Mouse (Mus musculus) midbrain, postnatal 0 days (tissue): ENCODE results near the gene Gpr142. TPM values are rescaled to one million over a fixed set of nuclear protein-coding genes. Genes with fewer than 3 reads are reported as not detected.

ENCODE experiments used
- ATAC-seq: fragments of 200-750 bp; cut with Nextera tagmentation; 2 replicates; pipeline ENCODE4 v1.8.0; 2017; ENCODE audit warnings: moderate number of reproducible peaks, mild to moderate bottlenecking, moderate TSS enrichment, moderate library complexity; ENCODE audit not compliant: low FRiP score
- DNase-seq: peaks from one replicate; pipeline ENCODE4 v3.0.0-alpha.2; 2015; ENCODE audit warnings: low spot score
- H3K27ac ChIP-seq: fragments of 300-500 bp; sonication (generic); 2 replicates; pipeline ENCODE4 v1.5.1; 2014; ENCODE audit warnings: low read depth, mild to moderate bottlenecking, low read length, mixed read lengths
- H3K27me3 ChIP-seq: fragments of 300-500 bp; sonication (generic); 2 replicates; pipeline ENCODE4 v1.6.1; 2014; ENCODE audit warnings: low read length, control low read depth, mixed read lengths; ENCODE audit not compliant: insufficient read depth
- H3K36me3 ChIP-seq: fragments of 300-500 bp; sonication (generic); 2 replicates; pipeline ENCODE4 v1.6.1; 2014; ENCODE audit warnings: low read length, control low read depth, mixed read lengths; ENCODE audit not compliant: insufficient read depth
- H3K4me1 ChIP-seq: fragments of 300-500 bp; sonication (generic); 2 replicates; pipeline ENCODE4 v1.6.1; 2014; ENCODE audit warnings: mild to moderate bottlenecking, control low read depth, antibody characterized with exemption, low read length, mixed read lengths; ENCODE audit not compliant: insufficient read depth
- H3K4me2 ChIP-seq: fragments of 300-500 bp; sonication (generic); 2 replicates; pipeline ENCODE4 v1.6.1; 2014; ENCODE audit warnings: low read depth, mild to moderate bottlenecking, low read length, mixed read lengths; ENCODE audit not compliant: poor library complexity, severe bottlenecking
- H3K4me3 ChIP-seq: fragments of 300-500 bp; sonication (generic); 2 replicates; pipeline ENCODE4 v1.5.1; 2014; ENCODE audit warnings: low read depth, mild to moderate bottlenecking, low read length, moderate library complexity
- H3K9ac ChIP-seq: fragments of 300-500 bp; sonication (generic); replicated peaks from 2 replicates; pipeline ENCODE4 v1.6.1; 2014; ENCODE audit warnings: mild to moderate bottlenecking, low read length, moderate library complexity, mixed read lengths; ENCODE audit not compliant: poor library complexity, severe bottlenecking
- H3K9me3 ChIP-seq: fragments of 300-500 bp; sonication (generic); 2 replicates; pipeline ENCODE4 v1.6.1; 2016; ENCODE audit warnings: low read length, control low read depth
- CTCF ChIP-seq: IDR thresholded peaks from 2 replicates; pipeline ENCODE4 v1.5.1; 2016; ENCODE audit warnings: antibody characterized with exemption, mild to moderate bottlenecking
- WGBS: fragments of 180-500 bp; shearing (Covaris S2); extraction: QIAGEN DNeasy Blood & Tissue Kit; methylation state at CpG from one replicate; pipeline ENCODE4 v1.1.7; 2014; 5-methylcytosine and 5-hydroxymethylcytosine counted together
- polyA plus RNA-seq: library from polyadenylated mRNA; unstranded; fragments of >200 nt; fragmentation: Nextera tagmentation; extraction: Ambion mirVana; gene quantifications from 2 replicates; pipeline ENCODE4 v1.2.1, GENCODE M21; 2015
- total RNA-seq: library from RNA; depleted of rRNA; stranded (reverse); fragments of >200 nt; gene quantifications from 2 replicates; pipeline ENCODE4 v1.2.3, GENCODE M21; 2014

Gene Gpr142
- total and polyA plus RNA-seq, 2 experiments from 2014 or later: not detected

DNA sequence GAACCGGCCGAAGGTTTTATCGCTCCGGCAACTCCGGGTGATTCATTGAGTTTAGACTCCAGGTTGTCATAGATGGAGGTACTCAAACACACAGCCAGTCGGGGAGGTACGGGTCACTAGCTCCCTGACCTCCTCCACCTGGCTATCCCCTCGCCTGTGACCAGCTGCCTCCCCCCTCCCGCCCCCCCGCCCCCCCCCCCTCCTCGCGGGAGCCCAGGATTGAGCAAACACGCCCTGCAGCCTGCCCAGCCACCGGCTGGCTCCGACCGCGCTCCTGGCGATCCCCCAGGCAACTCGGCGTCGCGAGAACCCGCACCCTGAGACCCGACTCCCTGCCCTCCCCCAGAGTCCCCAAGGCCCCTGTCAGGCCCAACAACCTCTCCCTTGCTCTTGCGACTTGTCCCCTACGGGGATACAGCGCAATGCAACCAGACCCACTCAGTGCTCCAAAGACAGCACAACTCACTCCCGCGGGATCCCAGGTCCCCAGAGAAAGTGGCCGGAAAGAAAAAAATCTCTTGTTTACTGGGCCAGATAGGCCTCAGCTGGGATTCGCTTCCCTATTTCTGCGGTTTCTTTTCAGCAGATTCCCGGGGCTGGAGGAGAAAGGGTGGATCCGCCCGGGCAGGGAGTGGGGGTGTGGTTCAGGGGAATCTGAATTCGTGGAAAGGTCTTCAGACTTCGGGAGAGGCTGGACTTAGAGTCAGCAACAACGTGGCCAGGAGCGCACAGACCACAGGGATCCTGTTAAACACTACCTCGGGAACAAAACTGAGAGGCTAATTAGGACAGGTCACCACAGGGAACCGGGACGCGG is 51.9 kb downstream of the Gpr142 start, which contains the start of gene Gprc5c:
Gene Gprc5c, plus strand, starts transcription at position 701 of the 817 bp plus-strand sequence.
- Histone ChIP-seq H3K27ac (no peak within 1 kb of the TSS), H3K36me3 (no peaks in the 10 kb centered on the region), H3K4me3 (peak within 1 kb of the TSS; percentile 63), H3K9ac (peak within 1 kb of the TSS; percentile 60), H3K4me2 (peak within 1 kb of the TSS; percentile 97), H3K27me3 (peaks cover 42% of the 10 kb centered on the region), H3K4me1 (0 out of 2 replicates have a peak, but pooled peaks cover 4% of the 10 kb centered on the region), H3K9me3 (no peaks in the 10 kb centered on the region)
- TF ChIP-seq CTCF: no peak
- DNase-seq (no peak), ATAC-seq (no peak)
- under 1% methylated on average over 35 of the region's 43 CpGs for WGBS

DNA sequence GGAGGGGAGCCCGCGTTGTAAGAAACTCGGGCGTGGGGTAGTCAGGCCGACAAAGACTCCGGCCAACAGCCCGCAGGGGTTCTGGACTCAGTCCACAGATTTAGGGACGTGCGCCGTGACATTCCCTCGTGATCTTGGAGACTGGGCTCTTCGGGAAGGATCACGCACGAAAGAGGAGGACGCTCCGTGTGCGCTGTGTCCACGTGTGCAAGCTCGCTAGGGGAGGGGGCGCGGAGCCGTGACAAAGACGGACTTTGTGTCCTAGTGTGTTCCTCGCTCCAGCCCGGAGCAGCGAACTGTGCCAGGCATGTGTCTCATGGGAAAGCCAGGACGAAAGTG is 52.5 kb downstream of the Gpr142 start:
- peak; percentile 28 for DNase-seq
- 0 out of 2 replicates have a peak, but pooled peaks cover 4% of the 10 kb centered on the region for H3K4me1 ChIP-seq
- no peak for ATAC-seq
- H3K4me3 ChIP-seq: peak overlapping the region; percentile 63
- TF ChIP-seq CTCF: no peak
- no peak overlapping the region for H3K27ac ChIP-seq
- under 1% methylated on average over 27 of the region's 27 CpGs for WGBS
- no peaks in the 10 kb centered on the region for H3K9me3 ChIP-seq
- peaks cover 42% of the 10 kb centered on the region for H3K27me3 ChIP-seq
- H3K36me3 ChIP-seq: no peaks in the 10 kb centered on the region
- peak overlapping the region; percentile 97 for H3K4me2 ChIP-seq
- peak overlapping the region; percentile 60 for H3K9ac ChIP-seq

DNA sequence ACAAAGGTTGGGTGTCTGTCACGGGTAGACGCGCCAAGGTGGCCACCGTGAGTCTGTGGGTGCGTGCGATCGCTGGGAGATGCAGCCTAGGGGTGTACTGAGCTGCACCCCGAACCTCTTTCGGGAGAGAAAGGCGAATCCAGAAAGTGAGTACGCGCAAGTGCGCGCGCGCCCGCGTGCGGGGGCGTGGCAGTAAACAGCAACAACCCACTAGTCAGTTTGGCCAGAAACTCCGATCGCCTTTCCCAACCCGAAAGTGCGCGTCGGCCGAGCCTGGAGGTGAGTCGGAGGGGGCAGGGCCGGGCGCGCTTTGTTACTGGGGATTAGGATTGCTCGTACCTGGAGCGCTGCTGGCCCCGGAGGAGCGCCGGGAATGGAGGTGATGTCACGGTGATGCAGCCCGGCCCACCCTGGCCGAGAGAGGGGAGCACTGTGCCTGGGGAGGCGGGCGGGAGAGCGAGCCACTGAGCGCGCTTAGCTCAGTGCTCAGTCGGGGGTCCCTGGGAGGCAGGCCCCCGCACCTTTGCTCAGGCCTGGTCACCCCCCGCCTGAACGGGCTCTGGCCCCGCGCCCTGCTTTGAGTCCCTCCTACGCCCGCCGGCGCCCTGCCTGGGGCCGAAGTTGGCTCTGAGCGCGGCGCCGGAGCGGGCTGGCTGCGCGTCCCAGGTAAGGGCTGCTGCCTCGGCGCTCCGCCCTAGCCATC is 53.0 kb downstream of the Gpr142 start:
- Histone ChIP-seq H3K4me2 (peak overlapping the region; percentile 97), H3K27ac (0 out of 2 replicates have a peak overlapping the region, but pooled peaks have one; percentile 20), H3K4me1 (0 out of 2 replicates have a peak, but pooled peaks cover 4% of the 10 kb centered on the region), H3K9me3 (no peaks in the 10 kb centered on the region), H3K27me3 (peaks cover 42% of the 10 kb centered on the region), H3K4me3 (peak overlapping the region; percentile 63), H3K36me3 (no peaks in the 10 kb centered on the region), H3K9ac (peak overlapping the region; percentile 60)
- DNase-seq (peak; percentile 40), ATAC-seq (peak; percentile 58; the same call in 1 of the 2 replicates)
- under 1% methylated on average over 64 of the region's 65 CpGs for WGBS
- TF ChIP-seq CTCF: no peak

DNA sequence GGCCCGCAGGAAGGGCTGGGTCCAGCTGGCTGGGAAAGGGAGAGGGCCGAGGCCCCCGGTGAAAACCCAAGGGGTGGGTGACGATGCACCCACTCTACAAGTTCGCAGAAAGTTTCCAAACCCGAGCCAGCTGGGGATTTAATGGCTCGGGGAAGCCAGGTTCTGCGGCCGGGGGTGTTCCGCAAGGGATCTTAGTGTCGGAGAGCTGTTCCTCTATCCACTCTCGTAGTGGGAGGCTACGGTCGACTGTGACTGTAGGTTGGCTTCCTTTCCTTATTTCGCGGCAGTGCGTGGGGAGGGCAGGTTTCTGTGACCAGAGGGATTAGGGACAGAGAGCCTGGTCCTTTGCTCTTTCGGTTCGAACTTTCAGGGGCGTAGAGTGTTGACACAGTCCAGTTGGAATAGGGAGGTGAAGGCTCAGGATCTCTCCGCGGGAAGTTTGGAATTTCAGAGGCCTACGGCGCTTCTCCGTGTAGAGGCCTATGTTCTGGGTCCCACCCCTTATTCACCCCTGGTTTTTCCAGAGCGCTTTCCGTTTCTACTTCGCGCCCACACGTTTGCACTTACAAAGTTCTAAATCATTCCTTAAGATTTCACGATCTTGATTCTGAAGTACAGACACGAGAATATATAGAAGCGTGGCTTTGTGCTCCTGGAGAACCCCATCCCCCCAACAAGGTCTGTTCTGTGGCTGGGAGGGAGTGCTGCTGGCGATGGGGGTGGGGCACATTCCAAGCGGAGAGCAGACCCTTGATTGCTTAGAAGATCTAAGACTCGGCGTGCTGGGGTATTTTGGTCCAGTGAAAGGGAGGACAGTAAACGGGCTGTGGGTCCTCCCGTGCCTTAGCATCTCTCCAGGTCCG is 53.8 kb downstream of the Gpr142 start:
- Histone ChIP-seq H3K4me1 (0 out of 2 replicates have a peak, but pooled peaks cover 4% of the 10 kb centered on the region), H3K27me3 (peaks cover 42% of the 10 kb centered on the region), H3K9ac (peak overlapping the region; percentile 60), H3K36me3 (no peaks in the 10 kb centered on the region), H3K27ac (0 out of 2 replicates have a peak overlapping the region, but pooled peaks have one; percentile 20), H3K4me2 (peak overlapping the region; percentile 97), H3K9me3 (no peaks in the 10 kb centered on the region), H3K4me3 (peak overlapping the region; percentile 63)
- ATAC-seq (no peak), DNase-seq (no peak)
- TF ChIP-seq CTCF: no peak
- WGBS: 2% methylated on average over 40 of the region's 40 CpGs

DNA sequence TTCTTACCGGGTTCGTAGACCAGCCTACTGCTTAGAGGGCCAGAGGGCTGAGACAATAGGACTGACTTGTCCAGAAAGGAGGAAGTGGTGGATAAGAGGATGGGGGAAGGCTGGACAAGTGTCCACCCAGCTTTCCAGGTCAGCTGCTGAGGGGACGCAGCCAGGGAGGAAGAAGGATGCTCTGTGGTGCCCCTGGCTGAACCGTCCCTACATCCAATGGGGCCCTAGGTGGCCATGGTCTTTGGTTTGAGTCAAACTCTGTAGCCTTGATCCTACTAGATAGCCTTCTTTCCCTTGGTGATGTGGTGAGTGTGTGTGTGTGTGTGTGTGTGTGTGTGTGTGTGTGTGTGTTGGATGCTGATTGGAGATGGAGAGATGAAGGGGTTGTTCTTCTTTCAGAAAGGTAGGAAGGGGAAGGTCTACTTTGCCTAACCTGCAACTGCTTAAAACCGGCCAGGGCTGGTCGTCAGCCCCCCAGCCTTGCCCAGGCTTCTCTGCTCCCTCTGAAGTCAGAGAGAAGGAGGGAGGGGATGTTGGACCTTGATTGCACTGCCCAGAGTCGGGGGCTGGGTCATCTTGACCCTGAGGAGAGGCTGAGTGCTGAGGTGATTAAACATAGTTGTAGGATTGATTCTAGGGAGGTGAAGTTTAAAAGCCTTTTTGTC is 54.6 kb downstream of the Gpr142 start:
- DNase-seq (no peak), ATAC-seq (no peak)
- Histone ChIP-seq H3K27me3 (peaks cover 42% of the 10 kb centered on the region), H3K4me1 (0 out of 2 replicates have a peak, but pooled peaks cover 4% of the 10 kb centered on the region), H3K4me3 (no peak overlapping the region), H3K27ac (no peak overlapping the region), H3K9ac (0 out of 2 replicates have a peak overlapping the region, but pooled peaks have one; percentile 19), H3K36me3 (no peaks in the 10 kb centered on the region), H3K9me3 (no peaks in the 10 kb centered on the region), H3K4me2 (peak overlapping the region; percentile 97)
- 24% methylated on average over 7 of the region's 7 CpGs for WGBS
- no peak for TF ChIP-seq CTCF
